Mouse (Mus musculus): Measurements from ENCODE around the gene Tsr1.
A peak's percentile ranks its signal among the peaks of the same experiment; 100 is the strongest.

DNA sequence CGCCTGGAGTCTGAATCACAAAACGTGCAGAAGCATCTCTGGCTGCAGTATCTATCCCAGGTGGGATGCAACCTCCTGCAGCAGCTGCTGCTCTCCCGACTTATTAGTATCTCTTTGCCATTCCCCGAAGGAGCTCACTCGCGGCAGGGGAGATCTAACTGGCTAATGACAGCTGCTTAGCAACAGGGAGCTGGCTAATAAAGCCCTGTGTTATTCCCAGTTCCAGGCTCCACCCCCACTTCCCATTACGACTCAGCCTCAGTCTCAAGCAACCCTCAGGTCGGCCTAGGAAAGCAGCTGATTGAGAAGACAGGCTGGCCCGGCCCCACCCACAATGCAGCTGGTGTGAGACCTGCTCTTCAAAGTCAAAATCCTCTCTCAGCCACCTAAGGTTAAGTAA is 21.1 kb upstream of the Tsr1 start:
- TF ChIP-seq CTCF (IDR thresholded peaks at IDR 0.05; ENCODE audit: extremely low read depth, insufficient read depth, low read length), result no peak
- peak; percentile 35; the same call in 1 of the 2 replicates for TF ChIP-seq POLR2A (IDR thresholded peaks at IDR 0.05; ENCODE audit: extremely low read depth, insufficient read depth, low read length)
